Mouse (Mus musculus): ENCODE measurements around the gene Sorbs1. TPM values are rescaled to one million over a fixed set of nuclear protein-coding genes. Genes with fewer than 3 reads are reported as not detected.

Sorbs1 gene
- polyA plus RNA-seq, 1 experiment = 79.3 TPM

- no peak overlapping the region for H3K4me3 ChIP-seq (replicated peaks; ENCODE audit: insufficient read depth, low read depth, low read length)
- H3K4me1 ChIP-seq (ENCODE audit: control insufficient read depth, insufficient read depth, low read length) = peaks cover 13% of the 10 kb centered on the region
- H3K27me3 ChIP-seq (ENCODE audit: control insufficient read depth, insufficient read depth, low read length) = no peaks in the 10 kb centered on the region
- no peak overlapping the region for H3K27ac ChIP-seq (ENCODE audit: insufficient read depth, low read length)
- no peak for TF ChIP-seq POLR2A (IDR thresholded peaks at IDR 0.05; ENCODE audit: borderline replicate concordance, insufficient read depth, low read length)
- TF ChIP-seq CTCF (IDR thresholded peaks at IDR 0.05; ENCODE audit: borderline replicate concordance, insufficient read depth, low read depth, low read length) = no peak
- DNase-seq = no peak
- 62% methylated on average over 5 of the region's 5 CpGs for WGBS
Measured at GRCm38 (mm10) chr19:40548796-40549515, 35.4 kb upstream of the Sorbs1 start.

- Histone ChIP-seq H3K4me3 (replicated peaks; ENCODE audit: insufficient read depth, low read depth, low read length) (no peak overlapping the region), H3K27ac (ENCODE audit: insufficient read depth, low read length) (no peak overlapping the region), H3K27me3 (ENCODE audit: control insufficient read depth, insufficient read depth, low read length) (no peaks in the 10 kb centered on the region), H3K4me1 (ENCODE audit: control insufficient read depth, insufficient read depth, low read length) (peaks cover 7% of the 10 kb centered on the region)
- no peak for TF ChIP-seq POLR2A (IDR thresholded peaks at IDR 0.05; ENCODE audit: borderline replicate concordance, insufficient read depth, low read length)
- no peak for TF ChIP-seq CTCF (IDR thresholded peaks at IDR 0.05; ENCODE audit: borderline replicate concordance, insufficient read depth, low read depth, low read length)
- DNase-seq = no peak
- WGBS = 88% methylated on average over 6 of the region's 6 CpGs
Measured at GRCm38 (mm10) chr19:40548386-40548785, 34.8 kb upstream of the Sorbs1 start.

- 4% methylated on average over 3 of the region's 3 CpGs for WGBS
- Histone ChIP-seq H3K27me3 (ENCODE audit: control insufficient read depth, insufficient read depth, low read length) (no peaks in the 10 kb centered on the region), H3K4me1 (ENCODE audit: control insufficient read depth, insufficient read depth, low read length) (no peaks in the 10 kb centered on the region), H3K4me3 (replicated peaks; ENCODE audit: insufficient read depth, low read depth, low read length) (no peak overlapping the region), H3K27ac (ENCODE audit: insufficient read depth, low read length) (no peak overlapping the region)
- DNase-seq = peak; percentile 60 to 63
- peak; percentile 99 for TF ChIP-seq CTCF (IDR thresholded peaks at IDR 0.05; ENCODE audit: borderline replicate concordance, insufficient read depth, low read depth, low read length)
- no peak for TF ChIP-seq POLR2A (IDR thresholded peaks at IDR 0.05; ENCODE audit: borderline replicate concordance, insufficient read depth, low read length)
Measured at GRCm38 (mm10) chr19:40544856-40545255, 31.3 kb upstream of the Sorbs1 start.

DNA sequence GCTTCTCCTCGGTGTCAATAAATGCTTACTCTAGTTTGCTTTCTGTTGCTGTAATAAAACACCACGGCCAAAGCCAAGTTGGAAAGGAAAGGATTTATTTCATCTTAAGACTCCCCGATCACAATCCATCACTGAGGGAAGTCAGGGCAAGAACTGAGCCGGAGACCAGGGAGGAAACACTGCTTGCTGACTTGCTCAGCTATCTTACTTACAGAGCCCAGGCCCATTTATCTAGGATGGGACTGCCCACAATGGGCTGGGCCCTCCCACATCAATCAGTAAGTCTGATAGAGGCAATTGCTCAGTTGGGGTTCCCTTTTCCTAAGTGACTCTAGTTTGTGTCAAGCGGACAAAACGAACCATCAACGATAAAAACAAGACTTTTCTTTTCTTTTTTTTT lies 29.2 kb upstream of the Sorbs1 start:
- 93% methylated on average over 7 of the region's 7 CpGs for WGBS

GRCm38 (mm10) chr19:40536526-40536925 lies 22.9 kb upstream of the Sorbs1 start:
- DNase-seq = no peak
- WGBS = 95% methylated on average over 6 of the region's 6 CpGs
- Histone ChIP-seq H3K4me3 (replicated peaks; ENCODE audit: insufficient read depth, low read depth, low read length) (no peak overlapping the region), H3K27ac (ENCODE audit: insufficient read depth, low read length) (no peak overlapping the region), H3K27me3 (ENCODE audit: control insufficient read depth, insufficient read depth, low read length) (no peaks in the 10 kb centered on the region; the same call in 1 of the 2 replicates), H3K4me1 (ENCODE audit: control insufficient read depth, insufficient read depth, low read length) (no peaks in the 10 kb centered on the region)
- TF ChIP-seq CTCF (IDR thresholded peaks at IDR 0.05; ENCODE audit: borderline replicate concordance, insufficient read depth, low read depth, low read length) = no peak
- TF ChIP-seq POLR2A (IDR thresholded peaks at IDR 0.05; ENCODE audit: borderline replicate concordance, insufficient read depth, low read length) = no peak

More for the DNA sequence above, 29.2 kb upstream of the Sorbs1 start:
- no peak for TF ChIP-seq POLR2A (IDR thresholded peaks at IDR 0.05; ENCODE audit: borderline replicate concordance, insufficient read depth, low read length)
- TF ChIP-seq CTCF (IDR thresholded peaks at IDR 0.05; ENCODE audit: borderline replicate concordance, insufficient read depth, low read depth, low read length) = no peak
- H3K4me3 ChIP-seq (replicated peaks; ENCODE audit: insufficient read depth, low read depth, low read length) = no peak overlapping the region
- no peak overlapping the region for H3K27ac ChIP-seq (ENCODE audit: insufficient read depth, low read length)
- no peaks in the 10 kb centered on the region; the same call in 1 of the 2 replicates for H3K27me3 ChIP-seq (ENCODE audit: control insufficient read depth, insufficient read depth, low read length)
- no peaks in the 10 kb centered on the region for H3K4me1 ChIP-seq (ENCODE audit: control insufficient read depth, insufficient read depth, low read length)
- DNase-seq = no peak

- Histone ChIP-seq H3K27ac (ENCODE audit: insufficient read depth, low read length) (no peak overlapping the region), H3K27me3 (ENCODE audit: control insufficient read depth, insufficient read depth, low read length) (no peaks in the 10 kb centered on the region), H3K4me3 (replicated peaks; ENCODE audit: insufficient read depth, low read depth, low read length) (no peak overlapping the region), H3K4me1 (ENCODE audit: control insufficient read depth, insufficient read depth, low read length) (no peaks in the 10 kb centered on the region)
- no peak for TF ChIP-seq CTCF (IDR thresholded peaks at IDR 0.05; ENCODE audit: borderline replicate concordance, insufficient read depth, low read depth, low read length)
- no peak for TF ChIP-seq POLR2A (IDR thresholded peaks at IDR 0.05; ENCODE audit: borderline replicate concordance, insufficient read depth, low read length)
- 67% methylated on average over 5 of the region's 5 CpGs for WGBS
- no peak for DNase-seq
Measured at GRCm38 (mm10) chr19:40532525-40532924, 18.9 kb upstream of the Sorbs1 start.

GRCm38 (mm10) chr19:40530323-40530722 lies 16.7 kb upstream of the Sorbs1 start:
- Histone ChIP-seq H3K27ac (ENCODE audit: insufficient read depth, low read length) (no peak overlapping the region), H3K27me3 (ENCODE audit: control insufficient read depth, insufficient read depth, low read length) (no peaks in the 10 kb centered on the region), H3K4me3 (replicated peaks; ENCODE audit: insufficient read depth, low read depth, low read length) (no peak overlapping the region), H3K4me1 (ENCODE audit: control insufficient read depth, insufficient read depth, low read length) (no peaks in the 10 kb centered on the region)
- no peak for TF ChIP-seq POLR2A (IDR thresholded peaks at IDR 0.05; ENCODE audit: borderline replicate concordance, insufficient read depth, low read length)
- 51% methylated on average over 2 of the region's 2 CpGs for WGBS
- no peak for DNase-seq

DNA sequence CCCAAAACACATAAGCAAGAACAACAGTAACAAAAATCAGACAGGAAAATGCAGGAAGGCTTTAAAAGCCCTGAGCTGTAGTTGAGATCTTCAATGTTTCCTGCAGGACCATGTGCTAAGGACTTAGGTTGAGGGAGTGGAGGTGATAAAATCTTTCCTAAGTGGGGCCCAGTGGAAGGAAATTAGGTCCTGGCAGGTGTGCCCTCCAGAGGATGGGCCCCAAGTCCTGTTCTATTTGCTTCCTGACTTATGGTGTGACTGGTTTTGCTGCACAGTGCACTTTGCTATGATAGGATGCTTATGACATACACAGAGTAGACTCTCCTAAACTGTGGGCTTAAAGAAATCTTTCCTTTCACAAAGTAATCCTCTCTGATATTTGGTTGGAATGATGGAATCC lies 14.7 kb upstream of the Sorbs1 start:
- Histone ChIP-seq H3K4me3 (replicated peaks; ENCODE audit: insufficient read depth, low read depth, low read length) (no peak overlapping the region), H3K27ac (ENCODE audit: insufficient read depth, low read length) (no peak overlapping the region), H3K4me1 (ENCODE audit: control insufficient read depth, insufficient read depth, low read length) (no peaks in the 10 kb centered on the region), H3K27me3 (ENCODE audit: control insufficient read depth, insufficient read depth, low read length) (no peaks in the 10 kb centered on the region)
- no peak for DNase-seq
- TF ChIP-seq CTCF (IDR thresholded peaks at IDR 0.05; ENCODE audit: borderline replicate concordance, insufficient read depth, low read depth, low read length) (no peak), POLR2A (IDR thresholded peaks at IDR 0.05; ENCODE audit: borderline replicate concordance, insufficient read depth, low read length) (no peak)

Measured in cerebellum, adult 2 months (tissue).